Comparison of ENCODE assay signal across 8 mouse cellular contexts in the genomic region with DNA sequence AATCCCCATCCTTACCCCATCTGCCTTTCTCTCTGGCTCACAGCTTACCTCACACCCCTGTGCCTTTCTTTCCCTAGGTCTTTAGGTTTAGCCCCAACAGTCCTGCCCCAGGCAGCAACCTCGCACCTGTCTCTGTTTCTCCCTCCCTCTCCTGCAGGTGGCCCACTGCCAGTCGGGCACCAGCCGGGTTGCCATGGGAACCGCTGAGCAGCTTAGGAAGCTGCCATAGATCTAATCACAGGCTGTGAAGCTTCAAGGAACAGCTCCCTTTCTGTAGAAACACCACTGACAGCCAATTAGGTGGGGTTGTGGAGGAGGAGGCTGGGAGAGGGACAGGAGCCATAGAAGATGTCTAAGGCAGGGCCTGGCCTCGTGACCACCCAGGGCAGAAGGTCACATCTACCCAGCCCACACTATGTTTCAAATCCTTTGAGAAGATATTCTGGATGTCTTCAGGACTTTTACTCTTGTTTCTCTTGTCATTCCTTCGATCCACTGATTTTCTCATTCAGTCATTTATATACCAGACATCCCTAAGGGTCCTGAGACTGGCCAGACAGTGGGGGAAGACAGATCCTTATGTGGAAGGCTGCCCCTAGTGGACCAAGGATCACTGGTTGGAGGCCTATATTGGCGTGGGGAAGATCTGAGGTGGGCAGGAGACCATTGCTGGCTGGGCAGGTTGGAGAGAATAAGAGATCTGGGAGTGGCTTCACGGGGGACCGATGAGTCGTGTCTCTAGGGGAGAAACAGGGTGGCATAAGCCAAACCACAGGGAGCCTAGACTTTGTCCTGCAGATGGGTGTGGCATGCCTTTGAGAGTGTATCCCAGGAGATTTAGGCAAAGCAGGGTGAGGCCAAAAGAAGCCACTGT.
DNase-seq lines count a peak whose midpoint lies in the region; ATAC-seq lines count a peak whose summit lies in the region.
"Had no signal": no experiment of that assay in that cellular context is flagged by ENCODE, and none has a peak within 500 bp of the region (broad histone marks: within the 10 kb centered on the region; RNA-seq: fewer than 3 reads in every experiment).

No protein-coding gene starts in this region.

- peak; percentile 67 for ATAC-seq in neural tube, embryonic 13.5 days (ENCODE audit: low read depth)
- no peak for ATAC-seq in monocyte, adult 5-6 weeks (replicated peaks; ENCODE audit: insufficient number of reproducible peaks, low FRiP score, low TSS enrichment, poor library complexity, severe bottlenecking)

- no peak overlapping the region; the same call in 1 of the 2 replicates for H3K9ac ChIP-seq in neural tube, embryonic 13.5 days
- H3K9ac ChIP-seq: limb, embryonic 13.5 days had no signal

- no peak overlapping the region for H3K4me2 ChIP-seq in neural tube, embryonic 13.5 days
- H3K4me2 ChIP-seq: limb, embryonic 13.5 days had no signal

- peak; percentile 94 for DNase-seq in brain, adult 2 months (ENCODE audit: low read depth, low spot score)
- peak; percentile 73 for DNase-seq in cerebellum, adult 9-11 months
- peak; percentile 73 to 76 for DNase-seq in frontal cortex, postnatal 14 days (ENCODE audit: low spot score in 2 of 2)
- DNase-seq in layer of hippocampus, postnatal 36 days, result peak; percentile 74 to 77
- DNase-seq in natural killer cell, adult 2 months (ENCODE audit: low spot score in 2 of 2), result no peak

- H3K9me3 ChIP-seq in neural tube, embryonic 13.5 days, result no peaks in the 10 kb centered on the region
- H3K9me3 ChIP-seq: limb, embryonic 13.5 days had no signal

- H3K4me1 ChIP-seq in neural tube, embryonic 13.5 days (replicated peaks), result peaks cover 31% of the 10 kb centered on the region
- H3K4me1 ChIP-seq: limb, embryonic 13.5 days had no signal

- no peaks in the 10 kb centered on the region for H3K27me3 ChIP-seq in neural tube, embryonic 13.5 days
- H3K27me3 ChIP-seq: limb, embryonic 13.5 days had no signal

- WGBS in neural tube, embryonic 13.5 days, result 27% methylated on average over 10 of the region's 10 CpGs

- H3K4me3 ChIP-seq in neural tube, embryonic 13.5 days, result no peak overlapping the region
- H3K4me3 ChIP-seq: limb, embryonic 13.5 days had no signal

- peak overlapping the region; percentile 59 for H3K27ac ChIP-seq in neural tube, embryonic 13.5 days (replicated peaks)
- H3K27ac ChIP-seq: limb, embryonic 13.5 days had no signal

- no peaks in the 10 kb centered on the region for H3K36me3 ChIP-seq in neural tube, embryonic 13.5 days
- H3K36me3 ChIP-seq: limb, embryonic 13.5 days had no signal

Comparison
In these comparisons a context has a peak if more than half of its experiments do, and no peak if none do; other contexts are left out.
1. DNase-seq: peak in brain, adult 2 months (single experiment), cerebellum, adult 9-11 months (single experiment), frontal cortex, postnatal 14 days (2 of 2) and layer of hippocampus, postnatal 36 days (2 of 2); none in natural killer cell, adult 2 months (0 of 2).